Mouse (Mus musculus) cerebellum, postnatal 14 days (tissue): ENCODE results near the gene Rnaseh2a.
"Not testable (repeated sequence)": the region's sequence is repeated elsewhere in the genome, so short reads cannot be mapped to it uniquely, and the experiment has no call there.

Experiments
- DNase-seq, 2 experiments: peaks; one replicate each; pipeline ENCODE4 v3.0.0; 2021; ENCODE audit warnings: mixed read lengths in 2 of 2

Gene Rnaseh2a

DNA sequence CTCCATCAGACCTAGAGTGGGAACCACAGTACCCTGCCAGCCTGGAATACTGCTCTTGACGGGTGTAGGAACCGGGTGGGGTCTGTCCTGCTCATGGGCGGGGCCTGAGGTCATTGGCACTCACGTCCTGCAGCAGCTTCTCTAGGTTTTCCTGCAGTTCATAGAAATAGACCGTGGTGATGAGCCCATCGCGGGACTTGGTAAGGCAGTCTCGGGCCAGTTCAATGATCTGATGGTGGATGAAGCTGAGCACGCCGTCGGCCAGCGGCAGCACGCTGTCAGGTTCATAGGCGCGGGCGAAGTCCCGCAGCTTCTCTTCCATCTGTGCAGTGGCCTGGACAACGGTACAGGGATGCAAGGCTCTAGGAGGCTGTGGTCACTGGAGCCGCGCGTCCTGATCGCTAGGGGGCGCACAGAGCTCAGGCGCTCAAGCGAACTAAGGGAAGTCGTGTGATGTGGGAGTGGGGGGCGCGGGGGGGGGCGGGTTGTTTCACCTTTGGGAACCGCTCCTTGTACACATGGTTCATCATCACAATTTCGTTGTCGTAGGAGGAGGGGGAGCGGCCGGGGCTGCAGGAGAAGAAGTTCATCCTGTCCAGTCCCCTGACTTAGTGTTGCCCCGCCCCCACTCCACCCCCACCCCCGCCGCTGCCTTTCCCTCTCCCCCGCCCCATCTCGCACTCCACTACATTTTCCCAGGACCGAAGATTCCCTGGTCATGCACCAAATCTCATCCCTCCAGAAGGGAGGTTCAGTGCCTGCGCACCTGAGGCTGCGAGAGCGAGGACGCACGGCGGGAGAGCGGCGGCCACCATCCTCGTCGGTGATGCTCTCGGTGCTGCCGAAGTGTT, 40.9 kb downstream of the Rnaseh2a start:
- peak; percentile 89 to 91 for DNase-seq

- DNase-seq = no peak
Measured at GRCm38 (mm10) chr8:84927513-84927912, 42.1 kb downstream of the Rnaseh2a start.

GRCm38 (mm10) chr8:84925557-84925956, 44.0 kb downstream of the Rnaseh2a start:
- DNase-seq = no peak

DNA sequence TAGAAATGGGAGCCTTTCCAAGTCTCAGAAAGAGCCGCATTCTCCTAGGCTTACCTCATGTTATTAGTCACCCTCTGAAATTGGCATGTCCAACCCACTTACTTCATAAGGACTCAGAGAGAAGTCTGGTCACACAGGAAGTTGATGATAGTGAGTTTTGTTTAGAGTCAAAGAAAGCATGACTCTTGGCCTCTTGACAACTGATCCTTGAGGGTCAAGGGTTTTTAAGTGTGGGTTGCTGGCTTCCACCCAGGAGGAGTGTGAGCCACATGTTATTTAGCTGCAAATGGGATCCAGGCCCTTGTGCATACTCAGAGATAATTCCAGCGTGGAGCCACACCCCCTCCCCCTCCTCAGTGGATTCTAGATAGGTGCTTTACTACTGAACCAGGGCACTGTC, 48.0 kb downstream of the Rnaseh2a start:
- DNase-seq = no peak

DNA sequence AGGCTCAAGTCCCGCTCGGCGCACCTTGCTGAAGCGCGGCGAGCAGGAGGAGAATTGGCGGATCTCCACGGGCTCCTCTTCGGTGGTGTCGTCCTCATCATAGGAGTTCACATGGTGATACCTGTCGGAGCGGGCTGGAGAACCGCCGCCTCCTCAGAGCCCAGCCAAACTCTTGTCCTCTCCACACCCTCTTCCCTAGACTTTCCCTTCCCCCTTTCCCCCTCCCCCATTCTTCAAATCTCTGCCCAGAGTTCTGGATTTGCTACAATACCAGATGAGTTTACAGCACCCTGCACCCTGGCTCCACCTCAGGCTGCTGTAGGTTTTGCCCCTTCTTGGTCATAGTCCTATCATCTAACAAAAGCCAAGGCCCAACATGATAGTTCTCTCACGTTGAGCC, 50.9 kb downstream of the Rnaseh2a start:
- no peak for DNase-seq

DNA sequence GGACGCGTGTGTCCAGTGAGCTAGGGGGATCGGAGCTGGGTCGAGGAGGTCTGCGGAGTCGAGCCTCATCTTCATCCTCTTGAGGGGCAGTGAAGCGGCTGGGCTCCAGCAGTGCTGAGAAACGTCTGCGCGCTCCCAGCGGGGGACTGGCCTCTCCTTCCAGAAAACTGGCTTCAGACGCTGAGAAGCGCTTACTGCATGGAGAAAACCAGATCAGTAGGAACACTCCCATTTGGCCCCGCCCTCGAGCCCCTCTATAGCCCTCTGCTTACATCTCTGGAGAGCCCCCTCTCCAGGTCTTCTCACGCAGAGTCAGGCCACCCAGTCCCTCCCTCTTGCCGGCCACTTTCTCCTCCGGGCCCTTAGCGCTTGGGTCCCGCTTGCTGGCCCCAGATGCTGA, 51.8 kb downstream of the Rnaseh2a start:
- no peak for DNase-seq

GRCm38 (mm10) chr8:84915269-84915668, 54.3 kb downstream of the Rnaseh2a start:
- no peak for DNase-seq

- DNase-seq = peak; percentile 60 to 84
Measured at GRCm38 (mm10) chr8:84913960-84914359, 55.6 kb downstream of the Rnaseh2a start.

- no peak for DNase-seq
Measured at GRCm38 (mm10) chr8:84913502-84913900, 56.1 kb downstream of the Rnaseh2a start.

DNA sequence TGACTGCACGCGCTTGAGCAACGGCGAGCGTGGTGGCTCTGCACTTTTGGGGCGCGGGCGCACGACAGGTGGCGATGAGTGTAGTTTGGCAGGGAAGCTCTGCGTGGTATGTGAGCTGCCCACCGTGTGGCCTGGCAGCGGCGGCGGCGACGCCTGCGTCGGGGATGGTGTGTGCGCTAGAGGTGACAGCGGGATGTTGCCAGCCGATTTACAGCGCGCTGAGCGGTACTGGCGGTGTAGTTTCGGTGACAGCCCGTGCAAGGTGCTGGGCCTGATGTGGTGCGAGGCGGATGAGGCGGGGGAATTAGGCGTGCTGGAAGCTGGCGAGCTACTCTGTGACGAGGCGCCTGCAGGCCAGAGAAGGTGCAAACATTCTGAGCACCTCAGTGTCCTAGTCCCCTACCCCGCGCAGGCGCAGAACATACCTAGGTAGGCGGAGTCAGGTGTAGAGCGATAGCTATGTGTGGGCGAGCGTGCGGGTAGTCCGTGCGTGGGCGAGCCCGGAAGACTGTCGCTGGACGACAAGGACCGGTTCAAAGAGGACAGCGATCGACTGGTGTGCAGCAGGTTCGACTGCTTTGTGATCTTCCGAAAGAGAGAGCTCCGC, 56.6 kb downstream of the Rnaseh2a start:
- peak; percentile 86 to 88 for DNase-seq

DNA sequence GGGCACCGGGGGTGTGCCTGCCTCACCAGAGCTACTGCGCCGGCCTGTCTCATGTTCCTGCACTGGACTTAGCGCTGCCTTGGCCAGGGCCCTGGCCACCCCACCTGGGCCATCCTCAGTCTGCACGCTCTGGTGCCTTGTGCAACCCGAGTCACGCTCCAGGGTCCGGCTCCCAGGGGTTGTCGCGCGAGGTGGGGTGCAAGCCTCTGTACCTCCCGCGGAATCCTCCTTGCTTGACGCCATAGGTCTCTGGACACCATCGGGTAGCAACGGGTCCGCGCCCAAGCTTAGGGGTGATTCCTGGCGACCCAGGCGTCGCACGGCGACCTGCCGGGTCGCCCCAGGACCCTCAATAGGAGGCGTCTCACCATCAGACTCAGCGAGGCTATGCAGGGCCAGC, 57.2 kb downstream of the Rnaseh2a start:
- DNase-seq = no peak

DNA sequence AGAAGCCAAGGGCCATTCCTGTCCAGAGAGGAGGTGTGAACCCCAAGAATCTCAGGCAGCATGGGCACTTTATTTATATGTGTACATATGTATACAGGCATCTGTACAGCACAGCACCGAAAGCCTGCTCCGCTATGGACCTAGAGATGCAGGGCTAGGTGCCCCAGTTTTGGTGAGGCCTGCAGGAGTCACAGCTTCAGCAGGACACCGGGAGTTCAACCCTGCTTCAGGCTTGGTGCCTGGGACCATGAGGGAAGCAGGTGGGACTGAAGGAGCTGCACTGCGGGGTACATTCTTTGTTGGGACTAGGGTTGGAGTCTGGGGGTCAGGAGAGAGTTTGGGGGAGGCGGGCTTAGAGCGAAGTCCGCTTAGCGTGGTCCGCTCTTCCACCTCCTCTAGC, 57.7 kb downstream of the Rnaseh2a start:
- no peak for DNase-seq

- DNase-seq = peak; percentile 64 to 70
Measured at GRCm38 (mm10) chr8:84910551-84910950, 59.0 kb downstream of the Rnaseh2a start.

- no peak for DNase-seq
Measured at GRCm38 (mm10) chr8:84909949-84910348, 59.6 kb downstream of the Rnaseh2a start.

DNA sequence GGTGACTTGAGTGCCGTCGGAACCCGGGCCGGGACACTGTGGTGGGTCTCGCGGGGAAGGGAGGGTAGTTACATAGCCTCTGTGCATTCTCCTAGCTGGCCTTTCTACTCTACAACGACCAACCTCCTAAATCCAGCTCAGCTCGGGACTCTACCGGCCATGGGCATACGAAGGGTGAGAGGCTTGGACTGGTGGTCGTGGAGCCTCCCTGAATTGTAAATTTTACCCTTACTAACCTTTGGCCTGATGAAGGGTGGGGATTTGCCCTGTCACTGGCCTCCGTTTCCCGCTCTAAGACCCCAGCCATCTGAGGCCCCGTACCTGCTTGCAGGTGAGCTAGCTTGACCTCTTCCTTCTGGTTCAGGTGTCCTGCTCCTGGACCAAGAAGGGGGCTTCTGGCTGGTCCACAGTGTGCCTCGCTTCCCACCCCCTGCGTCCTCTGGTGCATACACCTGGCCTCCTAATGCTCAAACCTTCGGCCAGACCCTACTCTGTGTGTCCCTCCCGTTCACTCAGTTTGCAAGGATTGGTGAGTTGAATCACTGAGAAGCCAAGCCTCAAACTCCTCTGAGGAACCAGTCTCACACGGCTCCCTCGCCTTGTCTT, 60.3 kb downstream of the Rnaseh2a start:
- no peak for DNase-seq

DNA sequence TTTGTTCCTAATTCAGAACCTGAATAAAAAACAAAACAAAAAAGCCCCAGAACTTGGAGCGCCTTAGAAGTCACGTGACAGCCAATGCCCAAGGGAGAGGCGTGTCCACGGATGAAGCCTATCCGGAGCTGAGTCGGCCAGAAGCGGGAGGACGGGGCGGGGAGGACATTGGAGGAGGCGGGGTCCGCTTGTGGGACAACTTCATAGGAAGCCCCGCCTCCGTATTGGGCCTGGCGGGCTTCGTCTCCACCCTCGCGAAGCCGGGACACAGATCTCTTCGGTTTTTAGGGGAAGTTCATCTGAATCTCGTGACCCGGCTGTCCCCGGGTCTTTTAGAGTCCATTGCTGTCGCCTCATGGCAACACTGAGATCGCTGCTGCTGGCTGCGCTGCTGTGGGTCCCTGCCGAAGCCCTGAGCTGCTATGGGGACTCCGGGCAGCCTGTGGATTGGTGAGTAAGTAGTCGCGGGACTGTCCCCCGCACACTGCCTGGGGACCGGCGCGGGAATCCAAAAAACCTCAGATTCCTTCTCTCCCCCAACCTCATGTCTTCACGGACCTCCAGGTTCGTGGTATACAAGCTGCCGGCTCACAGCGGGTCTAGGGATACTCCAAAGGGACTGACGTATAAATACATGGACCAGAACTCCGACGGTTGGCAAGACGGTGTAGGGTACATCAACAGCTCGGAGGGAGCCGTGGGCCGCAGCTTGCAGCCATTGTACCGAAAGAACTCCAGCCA, 61.0 kb downstream of the Rnaseh2a start, which contains the start of gene Dnase2a:
Gene Dnase2a, plus strand, starts transcription at position 140 of the 741 bp plus-strand sequence.
- DNase-seq = peak; percentile 80 to 88

GRCm38 (mm10) chr8:84907979-84908378, 61.6 kb downstream of the Rnaseh2a start:
- DNase-seq = not testable (repeated sequence)

DNA sequence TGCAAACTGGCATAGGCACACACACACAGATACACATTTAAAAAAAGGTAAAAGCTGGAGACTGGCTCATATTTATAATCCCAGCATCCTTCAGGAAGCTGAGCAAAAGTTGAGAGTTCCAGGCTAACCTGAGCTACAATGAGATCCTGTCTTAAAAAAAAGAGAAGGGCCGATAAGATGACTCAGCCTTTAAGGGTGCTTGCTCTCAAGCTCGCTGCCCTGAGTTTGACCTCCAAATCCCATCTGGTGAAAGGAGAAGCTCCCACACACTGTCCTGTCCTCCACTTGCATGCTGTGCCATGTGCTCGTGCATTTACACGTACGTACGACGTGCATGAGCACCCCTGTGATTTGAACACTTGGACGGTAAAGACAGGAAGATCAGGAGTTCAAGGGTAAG, 62.1 kb downstream of the Rnaseh2a start:
- no peak for DNase-seq

GRCm38 (mm10) chr8:84907037-84907436, 62.5 kb downstream of the Rnaseh2a start:
- DNase-seq = no peak
